Mouse (Mus musculus) lung, embryonic 16.5 days (tissue): ENCODE results near the gene Bcl11a. TPM values are rescaled to one million over a fixed set of nuclear protein-coding genes. Genes with fewer than 3 reads are reported as not detected.

Source experiments
- ATAC-seq: fragments of 200-750 bp; cut with Nextera tagmentation; 2 replicates; pipeline ENCODE4 v1.8.0; 2017; ENCODE audit warnings: low read depth, mild to moderate bottlenecking, moderate library complexity
- H3K27ac ChIP-seq: fragments of 300-500 bp; sonication (generic); 2 replicates; pipeline ENCODE4 v1.5.1; 2014; ENCODE audit warnings: mild to moderate bottlenecking, control low read depth, low read length
- H3K27me3 ChIP-seq: fragments of 300-500 bp; sonication (generic); 2 replicates; pipeline ENCODE4 v1.6.1; 2014; ENCODE audit warnings: low read depth, low read length, mixed read lengths; ENCODE audit not compliant: control insufficient read depth, insufficient read depth
- H3K36me3 ChIP-seq: fragments of 300-500 bp; sonication (generic); 2 replicates; pipeline ENCODE4 v1.6.1; 2014; ENCODE audit warnings: low read length; ENCODE audit not compliant: control insufficient read depth, insufficient read depth
- H3K4me1 ChIP-seq: fragments of 300-500 bp; sonication (generic); replicated peaks from 2 replicates; pipeline ENCODE4 v1.6.1; 2014; ENCODE audit warnings: low read length, mixed read lengths; ENCODE audit not compliant: control insufficient read depth, insufficient read depth
- H3K4me2 ChIP-seq: fragments of 300-500 bp; sonication (generic); 2 replicates; pipeline ENCODE4 v1.6.1; 2014; ENCODE audit warnings: low read depth, low read length, control low read depth
- H3K4me3 ChIP-seq: fragments of 300-500 bp; sonication (generic); 2 replicates; pipeline ENCODE4 v1.5.1; 2014; ENCODE audit warnings: mild to moderate bottlenecking, low read length, control low read depth
- H3K9ac ChIP-seq: fragments of 300-500 bp; sonication (generic); 2 replicates; pipeline ENCODE4 v1.6.1; 2014; ENCODE audit warnings: low read length, control low read depth
- H3K9me3 ChIP-seq: fragments of 300-500 bp; sonication (generic); 2 replicates; pipeline ENCODE4 v1.6.1; 2016; ENCODE audit warnings: low read length; ENCODE audit not compliant: control insufficient read depth
- WGBS: fragments of 180-500 bp; shearing (Covaris S2); extraction: QIAGEN DNeasy Blood & Tissue Kit; methylation state at CpG from one replicate; pipeline ENCODE4 v1.1.7; 2014; 5-methylcytosine and 5-hydroxymethylcytosine counted together
- polyA plus RNA-seq: library from polyadenylated mRNA; unstranded; fragments of >200 nt; fragmentation: Nextera tagmentation; extraction: Ambion mirVana; gene quantifications from 2 replicates; pipeline ENCODE4 v1.2.1, GENCODE M21; 2015

Bcl11a gene
- polyA plus RNA-seq, 1 experiment from 2014 or later: 15.3 TPM

DNA sequence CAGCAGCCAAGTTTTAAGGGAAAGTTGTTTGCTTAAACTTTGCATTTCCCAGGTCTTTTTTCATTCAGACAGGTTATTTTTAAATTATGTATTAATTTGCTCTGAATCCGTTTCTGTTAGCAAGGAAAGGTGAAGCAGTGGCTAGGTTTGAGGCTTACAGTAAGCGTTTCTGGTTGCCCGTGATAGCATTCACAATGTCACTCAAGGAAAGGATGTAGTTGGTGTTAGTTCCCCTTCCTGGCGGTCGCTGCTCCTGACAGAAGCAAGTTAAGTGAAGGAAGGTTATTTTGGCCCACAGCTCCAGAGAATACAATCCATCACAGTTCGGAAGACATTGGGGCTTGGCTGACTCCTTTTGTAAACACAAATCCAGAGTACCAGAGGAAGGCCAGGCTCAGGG is 61.6 kb downstream of the Bcl11a start:
- Histone ChIP-seq H3K27ac (no peak overlapping the region), H3K4me2 (no peak overlapping the region), H3K4me3 (no peak overlapping the region), H3K9me3 (peaks cover 5% of the 10 kb centered on the region), H3K27me3 (no peaks in the 10 kb centered on the region), H3K9ac (no peak overlapping the region), H3K4me1 (no peaks in the 10 kb centered on the region), H3K36me3 (no peaks in the 10 kb centered on the region)
- WGBS: 56% methylated on average over 6 of the region's 6 CpGs
- ATAC-seq: no peak

DNA sequence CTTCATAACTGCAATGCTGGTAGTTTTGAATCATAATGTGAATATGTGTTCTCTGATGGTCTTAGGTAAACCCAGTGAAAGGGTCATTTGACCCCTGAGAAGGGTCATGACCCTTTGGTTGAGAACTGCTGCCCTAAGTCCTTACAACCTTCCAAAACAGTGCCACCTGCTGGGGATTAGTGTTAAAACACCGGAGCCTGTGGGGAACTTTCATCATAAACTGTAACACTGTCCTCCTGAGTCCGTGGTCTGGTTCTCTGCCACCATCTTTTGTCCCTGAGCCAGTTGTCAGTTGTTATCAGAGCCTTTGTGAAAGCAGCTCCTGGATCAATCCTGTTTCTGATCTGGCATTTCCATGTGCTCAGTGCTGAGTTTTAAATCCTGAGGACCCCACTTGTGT is 62.1 kb downstream of the Bcl11a start:
- Histone ChIP-seq H3K4me1 (no peaks in the 10 kb centered on the region), H3K27ac (no peak overlapping the region), H3K36me3 (no peaks in the 10 kb centered on the region), H3K27me3 (no peaks in the 10 kb centered on the region), H3K4me2 (no peak overlapping the region), H3K9ac (no peak overlapping the region), H3K4me3 (no peak overlapping the region), H3K9me3 (peaks cover 5% of the 10 kb centered on the region)
- WGBS: 84% methylated on average over 2 of the region's 2 CpGs
- ATAC-seq: no peak

DNA sequence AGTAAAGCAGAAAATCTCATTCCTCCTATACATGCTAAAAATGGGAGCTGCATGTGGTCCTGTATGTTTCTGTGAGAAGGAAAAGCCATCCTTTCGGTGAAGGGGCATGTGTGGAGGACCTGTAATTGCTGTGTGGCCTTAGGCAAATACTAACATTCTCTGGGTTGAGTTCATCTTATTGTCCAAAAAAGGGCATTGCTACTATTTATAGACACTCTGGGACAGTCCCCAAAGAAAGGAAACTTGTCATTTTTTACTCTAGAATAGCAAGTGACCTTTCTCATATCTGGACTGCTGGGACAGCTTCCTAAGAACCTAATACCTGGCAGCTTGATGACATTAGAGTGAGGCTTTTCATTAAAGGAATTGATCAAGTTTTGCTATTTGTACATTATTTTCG is 63.1 kb downstream of the Bcl11a start:
- Histone ChIP-seq H3K4me3 (no peak overlapping the region), H3K9ac (no peak overlapping the region), H3K27me3 (no peaks in the 10 kb centered on the region), H3K4me1 (no peaks in the 10 kb centered on the region), H3K36me3 (no peaks in the 10 kb centered on the region), H3K4me2 (no peak overlapping the region), H3K9me3 (peaks cover 5% of the 10 kb centered on the region), H3K27ac (no peak overlapping the region)
- WGBS: 88% methylated on average over 2 of the region's 2 CpGs
- no peak for ATAC-seq

DNA sequence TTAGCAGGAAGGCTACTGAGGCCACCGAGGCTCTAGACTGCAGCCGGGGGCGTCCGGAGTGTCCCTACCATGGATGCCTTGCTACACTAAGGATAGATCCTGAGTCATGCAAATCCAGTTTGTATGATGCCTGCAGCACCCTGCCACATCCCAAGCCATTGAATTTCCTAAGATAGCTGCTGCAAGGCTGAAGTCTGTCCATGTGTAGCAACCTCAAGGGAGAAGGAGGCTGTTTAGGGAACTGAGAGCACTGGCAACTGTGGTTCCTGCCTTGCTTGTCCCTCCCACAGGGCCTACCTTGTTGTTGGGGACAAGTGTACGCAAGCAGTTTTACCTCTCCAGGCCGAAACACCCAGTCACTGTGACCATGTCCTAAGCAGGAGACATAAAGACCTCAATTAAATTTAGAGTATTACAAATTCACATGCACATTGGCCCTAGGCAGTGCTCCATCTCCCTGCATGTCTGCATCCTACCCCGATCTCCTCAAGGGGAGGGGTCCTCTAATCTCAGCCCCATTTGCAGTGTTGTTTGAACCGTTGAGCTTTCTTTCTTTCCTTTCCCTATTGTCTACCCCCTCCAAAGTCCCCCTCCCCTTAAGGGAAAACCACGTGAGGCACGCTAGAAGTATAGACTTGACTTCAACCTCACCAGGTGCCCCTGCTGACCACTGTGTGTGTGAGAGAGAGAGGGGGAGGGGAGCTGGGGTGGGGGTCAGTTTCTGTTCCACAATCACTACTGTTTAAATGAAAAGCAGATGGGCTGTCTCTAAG is 63.8 kb downstream of the Bcl11a start:
- no peak for ATAC-seq

DNA sequence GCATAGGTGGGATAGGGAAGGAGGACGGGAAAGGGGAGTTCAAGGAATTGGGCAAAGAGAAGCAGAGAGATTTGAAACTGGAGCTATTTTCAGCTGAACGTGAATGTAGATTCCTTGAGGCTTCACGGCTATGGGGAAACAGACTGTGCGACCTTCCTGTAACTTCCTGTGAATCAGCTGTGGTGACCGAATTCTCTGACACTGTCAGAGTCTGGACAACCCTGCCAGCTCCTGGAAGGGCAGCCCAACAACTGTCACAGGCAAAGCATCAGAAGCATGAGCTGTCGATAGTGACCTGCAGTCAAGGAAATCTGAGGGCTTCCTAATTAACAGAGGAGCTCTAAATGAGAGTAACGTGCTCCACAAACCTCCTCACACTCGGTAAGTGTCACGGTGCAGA is 64.5 kb downstream of the Bcl11a start:
- Histone ChIP-seq H3K9me3 (peaks cover 5% of the 10 kb centered on the region), H3K36me3 (no peaks in the 10 kb centered on the region), H3K4me2 (no peak overlapping the region), H3K9ac (no peak overlapping the region), H3K27me3 (no peaks in the 10 kb centered on the region), H3K4me3 (no peak overlapping the region), H3K4me1 (no peaks in the 10 kb centered on the region), H3K27ac (no peak overlapping the region)
- 55% methylated on average over 9 of the region's 9 CpGs for WGBS
- ATAC-seq: no peak

More for the DNA sequence above, 63.8 kb downstream of the Bcl11a start:
- 73% methylated on average over 10 of the region's 10 CpGs for WGBS
- Histone ChIP-seq H3K36me3 (no peaks in the 10 kb centered on the region), H3K9ac (no peak overlapping the region), H3K9me3 (peaks cover 5% of the 10 kb centered on the region), H3K27ac (no peak overlapping the region), H3K27me3 (no peaks in the 10 kb centered on the region), H3K4me1 (no peaks in the 10 kb centered on the region), H3K4me3 (no peak overlapping the region), H3K4me2 (no peak overlapping the region)

DNA sequence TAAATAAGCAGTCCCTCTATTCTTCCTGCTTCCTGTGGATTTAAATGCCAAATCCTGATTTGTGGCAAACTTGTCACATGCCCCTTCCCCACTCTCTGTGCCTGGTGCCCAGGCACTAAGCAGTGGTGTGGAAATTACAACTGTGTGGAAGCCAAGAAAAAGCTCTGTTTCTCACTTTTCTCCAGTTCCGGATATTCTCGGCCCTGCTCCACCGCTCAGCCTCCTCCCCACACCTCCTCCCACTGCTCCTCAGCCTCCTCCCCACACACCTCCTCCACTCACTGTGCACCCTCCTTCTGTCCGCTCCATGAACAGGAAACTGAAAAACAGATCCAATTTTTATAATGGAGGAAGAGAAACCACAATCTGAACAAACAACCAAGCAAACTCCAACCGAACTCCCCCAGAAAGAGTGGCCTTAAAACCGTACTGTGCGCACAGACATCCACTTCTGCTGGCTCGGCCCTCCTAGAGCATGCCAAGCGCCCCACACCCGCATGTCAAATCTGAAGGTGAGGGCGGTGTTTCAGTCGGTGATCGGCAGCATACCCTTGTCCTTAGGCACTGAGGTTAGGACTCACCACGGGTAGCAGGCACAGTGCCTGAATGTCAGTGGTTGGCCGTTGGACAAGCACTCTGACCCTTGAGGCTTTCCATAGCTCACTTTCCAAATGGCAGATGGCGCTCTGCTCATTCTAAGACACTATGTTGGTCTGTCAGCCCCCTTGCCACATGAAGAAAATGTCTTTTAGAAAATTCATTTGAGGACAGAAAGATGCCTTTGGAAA is 66.5 kb downstream of the Bcl11a start:
- no peak overlapping the region for H3K4me3 ChIP-seq
- peaks cover 5% of the 10 kb centered on the region for H3K9me3 ChIP-seq
- H3K4me1 ChIP-seq: no peaks in the 10 kb centered on the region
- H3K4me2 ChIP-seq: no peak overlapping the region
- H3K36me3 ChIP-seq: no peaks in the 10 kb centered on the region
- H3K27me3 ChIP-seq: no peaks in the 10 kb centered on the region
- WGBS: 71% methylated on average over 16 of the region's 16 CpGs
- no peak for ATAC-seq
- H3K9ac ChIP-seq: no peak overlapping the region
- H3K27ac ChIP-seq: no peak overlapping the region

DNA sequence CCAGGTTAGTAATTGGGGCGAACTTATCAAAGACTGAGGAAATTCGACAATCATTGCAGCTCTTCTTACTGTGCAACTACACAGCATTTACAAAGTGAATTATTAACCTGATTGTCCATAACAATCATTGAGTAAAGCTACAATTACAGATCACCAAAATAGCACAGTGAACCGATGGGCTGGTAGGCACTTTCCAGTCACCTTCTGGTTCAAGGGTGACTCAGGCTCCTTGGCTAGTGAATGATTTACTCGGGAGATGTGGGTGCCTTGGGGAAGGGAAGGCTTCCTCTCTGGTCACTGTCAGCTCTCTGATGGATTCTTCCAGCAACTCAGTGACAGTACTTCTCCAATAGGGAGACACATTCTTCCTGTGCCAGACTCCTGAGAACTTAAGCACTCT is 68.2 kb downstream of the Bcl11a start:
- Histone ChIP-seq H3K9me3 (no peaks in the 10 kb centered on the region), H3K27me3 (no peaks in the 10 kb centered on the region), H3K9ac (no peak overlapping the region), H3K4me3 (no peak overlapping the region), H3K4me2 (no peak overlapping the region), H3K27ac (no peak overlapping the region), H3K36me3 (no peaks in the 10 kb centered on the region), H3K4me1 (no peaks in the 10 kb centered on the region)
- no peak for ATAC-seq
- WGBS: 77% methylated on average over 4 of the region's 4 CpGs

DNA sequence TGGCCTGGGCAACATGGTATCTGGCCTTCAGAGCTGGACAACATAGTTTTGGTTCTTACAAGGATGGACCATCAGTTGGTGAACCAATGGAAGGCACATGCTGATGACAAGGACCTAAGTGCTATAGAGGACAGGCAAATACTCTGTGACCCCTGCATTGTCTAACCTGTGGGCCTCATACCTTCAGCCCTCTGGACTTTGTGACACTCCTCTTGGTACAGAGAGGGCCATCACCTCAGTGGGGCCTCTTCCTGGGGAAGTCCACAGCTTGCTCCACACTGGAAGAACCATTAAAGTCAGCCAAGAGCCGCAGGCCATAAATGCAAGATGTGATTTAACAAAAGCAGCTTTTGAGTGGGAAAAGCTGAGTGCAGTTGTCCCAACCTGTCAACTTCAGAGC is 68.6 kb downstream of the Bcl11a start:
- WGBS: 77% methylated on average over 1 of the region's 1 CpGs
- Histone ChIP-seq H3K9ac (no peak overlapping the region), H3K4me2 (no peak overlapping the region), H3K4me1 (no peaks in the 10 kb centered on the region), H3K36me3 (no peaks in the 10 kb centered on the region), H3K4me3 (no peak overlapping the region), H3K27ac (no peak overlapping the region), H3K9me3 (no peaks in the 10 kb centered on the region), H3K27me3 (no peaks in the 10 kb centered on the region)
- ATAC-seq: no peak

DNA sequence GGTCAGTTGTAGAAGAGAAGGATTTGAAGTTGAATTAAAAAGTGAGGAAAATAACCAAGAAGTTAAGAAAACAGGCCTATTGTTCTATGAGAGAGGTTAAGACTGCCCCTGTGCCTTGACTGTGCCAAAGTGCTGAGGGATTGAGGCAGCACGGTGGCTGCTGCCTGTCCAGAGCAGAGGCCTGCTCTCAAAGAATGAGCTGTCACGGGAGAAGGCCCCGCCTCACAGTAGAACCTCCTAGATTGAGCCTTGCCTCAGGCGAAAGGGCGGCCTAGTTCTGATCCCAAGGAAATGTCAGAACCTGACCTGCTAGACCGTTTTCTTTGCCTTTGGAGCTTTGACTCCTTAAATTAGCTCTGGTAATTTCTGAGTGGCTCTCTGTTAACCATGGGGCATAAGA is 69.8 kb downstream of the Bcl11a start:
- WGBS: 80% methylated on average over 6 of the region's 6 CpGs
- Histone ChIP-seq H3K27me3 (no peaks in the 10 kb centered on the region), H3K36me3 (no peaks in the 10 kb centered on the region), H3K9me3 (no peaks in the 10 kb centered on the region), H3K4me1 (no peaks in the 10 kb centered on the region), H3K4me3 (no peak overlapping the region), H3K9ac (no peak overlapping the region), H3K27ac (no peak overlapping the region), H3K4me2 (no peak overlapping the region)
- no peak for ATAC-seq
